Comparison of ENCODE assay signal across 21 mouse cellular contexts in the genomic region with DNA sequence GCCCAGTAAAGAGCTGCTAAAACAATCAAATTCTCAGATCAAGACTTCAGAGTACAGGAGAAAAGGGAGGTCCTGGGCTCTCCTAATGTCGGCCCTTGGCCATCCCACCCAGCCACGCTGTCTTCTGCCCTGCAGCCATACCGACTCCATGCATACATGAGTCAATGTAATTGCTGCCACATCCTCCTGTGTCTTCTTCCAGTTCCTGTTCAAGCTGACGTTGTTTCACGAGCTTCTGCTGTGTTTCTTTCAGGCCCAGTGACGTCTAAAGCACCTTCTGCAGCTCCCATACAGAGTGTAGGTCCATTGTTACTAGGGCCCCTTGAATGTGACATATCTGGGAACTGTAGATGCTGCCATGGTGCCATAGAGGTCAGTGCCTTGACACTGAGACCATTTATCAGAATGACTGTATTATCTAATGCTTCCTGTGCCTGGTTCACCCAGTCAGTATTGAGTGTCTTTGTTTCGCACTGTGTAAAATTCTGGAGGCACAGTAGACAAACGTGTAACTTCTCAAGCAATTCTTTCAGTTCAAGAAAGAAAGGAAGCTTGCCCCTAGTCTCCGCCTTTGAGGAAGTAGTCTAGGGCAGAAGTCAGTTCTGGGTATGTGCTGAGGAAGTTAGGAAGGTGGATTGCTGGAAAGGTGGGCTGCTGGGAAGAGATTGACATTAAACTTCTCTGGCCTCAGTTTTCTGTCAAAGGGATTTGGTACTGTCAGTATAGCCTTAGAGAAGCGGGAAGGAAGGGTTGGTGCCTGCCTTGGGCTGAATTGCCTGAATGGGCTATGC.
DNase-seq lines count a peak whose midpoint lies in the region; ATAC-seq and TF ChIP-seq lines count a peak whose summit lies in the region.
"Had no signal": no experiment of that assay in that cellular context is flagged by ENCODE, and none has a peak within 500 bp of the region (broad histone marks: within the 10 kb centered on the region; RNA-seq: fewer than 3 reads in every experiment).

No protein-coding gene starts in this region.

- TF ChIP-seq EP300 in liver, embryonic 14.5 days (IDR thresholded peaks at IDR 0.05; ENCODE audit: low read depth), result no peak
- no peak for TF ChIP-seq EP300 in liver, postnatal 0 days (IDR thresholded peaks at IDR 0.05; ENCODE audit: low read depth)

- TF ChIP-seq CTCF in liver, embryonic 14.5 days (IDR thresholded peaks at IDR 0.05; ENCODE audit: low read depth), result no peak
- no peak for TF ChIP-seq CTCF in liver, postnatal 0 days (IDR thresholded peaks at IDR 0.05; ENCODE audit: low read depth)

- no peak overlapping the region for H3K4me3 ChIP-seq in forebrain, embryonic 10.5 days
- no peak overlapping the region for H3K4me3 ChIP-seq in forebrain, embryonic 15.5 days
- no peak overlapping the region for H3K4me3 ChIP-seq in liver, embryonic 14.5 days (ENCODE audit: insufficient read depth in 1 of 2, low read depth in 2 of 2, low read length in 2 of 2)
- no peak overlapping the region for H3K4me3 ChIP-seq in liver, embryonic 12.5 days
- no peak overlapping the region for H3K4me3 ChIP-seq in liver, postnatal 0 days (ENCODE audit: low read depth, low read length)
- H3K4me3 ChIP-seq: gastrocnemius, adult 2 months; heart, embryonic 15.5 days; layer of hippocampus, adult 2 months; midbrain, embryonic 15.5 days; stomach, embryonic 15.5 days had no signal

- no peak for ATAC-seq in forebrain, embryonic 15.5 days (replicated peaks)
- 0 out of 2 replicates have a peak, but pooled peaks have one; percentile 21 for ATAC-seq in liver, embryonic 14.5 days (ENCODE audit: insufficient read depth)
- ATAC-seq in liver, embryonic 12.5 days, result no peak
- ATAC-seq in liver, postnatal 0 days, result 0 out of 2 replicates have a peak, but pooled peaks have one; percentile 25
- ATAC-seq: forebrain, postnatal 0 days; hindbrain, postnatal 0 days; intestine, postnatal 0 days; midbrain, embryonic 15.5 days had no signal

- DNase-seq in forebrain, embryonic 10.5 days (ENCODE audit: extremely low spot score, low spot score), result peak; percentile 12
- DNase-seq in liver, embryonic 14.5 days (ENCODE audit: low read depth in 3 of 3, low spot score in 3 of 3), result no peak
- DNase-seq in liver, postnatal 0 days, result no peak
- no peak for DNase-seq in thymus, postnatal 14 days
- DNase-seq in cerebellum, adult 11-12 months, result no peak
- DNase-seq: cerebellum, adult 9-10 months; embryo, embryonic 11 days; forebrain, postnatal 0 days; gastrocnemius, adult 2 months; heart, adult 18-20 months; kidney, postnatal 10 days had no signal

- H3K4me1 ChIP-seq in forebrain, embryonic 10.5 days, result no peaks in the 10 kb centered on the region
- H3K4me1 ChIP-seq in forebrain, embryonic 15.5 days, result no peaks in the 10 kb centered on the region
- peaks cover 0 to 3% of the 10 kb centered on the region in 2 experiments; a peak in 1 of 4 replicates for H3K4me1 ChIP-seq in liver, embryonic 14.5 days (replicated peaks; ENCODE audit: control insufficient read depth in 2 of 2, insufficient read depth in 2 of 2, low read length in 1 of 2)
- peaks cover 11% of the 10 kb centered on the region; the same call in 1 of the 2 replicates for H3K4me1 ChIP-seq in liver, embryonic 12.5 days
- peaks cover 2% of the 10 kb centered on the region; the same call in 1 of the 2 replicates for H3K4me1 ChIP-seq in liver, postnatal 0 days (ENCODE audit: insufficient read depth)
- H3K4me1 ChIP-seq: heart, embryonic 15.5 days; midbrain, embryonic 15.5 days; stomach, embryonic 15.5 days had no signal

- H3K27ac ChIP-seq in forebrain, embryonic 10.5 days, result no peak overlapping the region
- no peak overlapping the region for H3K27ac ChIP-seq in forebrain, embryonic 15.5 days (replicated peaks)
- no peak overlapping the region for H3K27ac ChIP-seq in liver, embryonic 14.5 days
- H3K27ac ChIP-seq in liver, embryonic 12.5 days, result no peak overlapping the region
- H3K27ac ChIP-seq in liver, postnatal 0 days (ENCODE audit: low read depth), result no peak overlapping the region
- H3K27ac ChIP-seq: gastrocnemius, adult 2 months; heart, embryonic 15.5 days; hindbrain, postnatal 0 days; layer of hippocampus, adult 2 months; macrophage; midbrain, embryonic 15.5 days; stomach, embryonic 15.5 days had no signal

- WGBS in forebrain, embryonic 10.5 days, result 87% methylated on average over 10 of the region's 10 CpGs
- 85% methylated on average over 10 of the region's 10 CpGs for WGBS in forebrain, embryonic 15.5 days
- 30% methylated on average over 10 of the region's 10 CpGs for WGBS in liver, embryonic 14.5 days (ENCODE audit: insufficient replicate concordance)
- whole genome bisulfite sequencing in liver, embryonic 12.5 days (ENCODE audit: insufficient replicate concordance), result 41% methylated on average over 10 of the region's 10 CpGs
- 45% methylated on average over 10 of the region's 10 CpGs for WGBS in liver, postnatal 0 days (ENCODE audit: insufficient replicate concordance)

- no peak overlapping the region for H3K4me2 ChIP-seq in forebrain, embryonic 15.5 days (replicated peaks)
- H3K4me2 ChIP-seq in liver, embryonic 14.5 days (ENCODE audit: low read depth), result no peak overlapping the region
- no peak overlapping the region for H3K4me2 ChIP-seq in liver, embryonic 12.5 days
- H3K4me2 ChIP-seq in liver, postnatal 0 days (ENCODE audit: low read depth, low read length), result no peak overlapping the region
- H3K4me2 ChIP-seq: heart, embryonic 15.5 days; midbrain, embryonic 15.5 days; stomach, embryonic 15.5 days had no signal

- H3K9ac ChIP-seq in forebrain, embryonic 15.5 days (replicated peaks), result no peak overlapping the region
- H3K9ac ChIP-seq in liver, embryonic 14.5 days (replicated peaks), result no peak overlapping the region
- no peak overlapping the region for H3K9ac ChIP-seq in liver, embryonic 12.5 days
- H3K9ac ChIP-seq in liver, postnatal 0 days (replicated peaks), result no peak overlapping the region
- H3K9ac ChIP-seq: forebrain, postnatal 0 days; heart, embryonic 15.5 days; midbrain, embryonic 15.5 days; stomach, embryonic 15.5 days had no signal

- H3K27me3 ChIP-seq in forebrain, embryonic 10.5 days (ENCODE audit: poor library complexity, severe bottlenecking), result no peaks in the 10 kb centered on the region
- no peaks in the 10 kb centered on the region for H3K27me3 ChIP-seq in forebrain, embryonic 15.5 days
- no peaks in the 10 kb centered on the region for H3K27me3 ChIP-seq in liver, embryonic 14.5 days (ENCODE audit: control insufficient read depth, insufficient read depth, low read length)
- H3K27me3 ChIP-seq in liver, embryonic 12.5 days (replicated peaks), result no peaks in the 10 kb centered on the region
- no peaks in the 10 kb centered on the region for H3K27me3 ChIP-seq in liver, postnatal 0 days (ENCODE audit: insufficient read depth, low read length)
- H3K27me3 ChIP-seq: CH12.LX; heart, embryonic 15.5 days; midbrain, embryonic 15.5 days; stomach, embryonic 15.5 days had no signal

- no peaks in the 10 kb centered on the region for H3K9me3 ChIP-seq in forebrain, embryonic 10.5 days
- H3K9me3 ChIP-seq in forebrain, embryonic 15.5 days, result no peaks in the 10 kb centered on the region
- no peaks in the 10 kb centered on the region for H3K9me3 ChIP-seq in liver, embryonic 14.5 days (ENCODE audit: control insufficient read depth, low read length)
- H3K9me3 ChIP-seq in liver, embryonic 12.5 days (replicated peaks), result no peaks in the 10 kb centered on the region
- no peaks in the 10 kb centered on the region for H3K9me3 ChIP-seq in liver, postnatal 0 days (ENCODE audit: low read length)
- H3K9me3 ChIP-seq: heart, embryonic 15.5 days; midbrain, embryonic 15.5 days; stomach, embryonic 15.5 days had no signal

- peaks cover 24% of the 10 kb centered on the region for H3K36me3 ChIP-seq in forebrain, embryonic 10.5 days (replicated peaks)
- peaks cover 5% of the 10 kb centered on the region; the same call in 1 of the 2 replicates for H3K36me3 ChIP-seq in forebrain, embryonic 15.5 days
- 0 out of 2 replicates have a peak, but pooled peaks cover 3% of the 10 kb centered on the region for H3K36me3 ChIP-seq in liver, embryonic 14.5 days (replicated peaks; ENCODE audit: control insufficient read depth, insufficient read depth, low read depth)
- peaks cover 24% of the 10 kb centered on the region for H3K36me3 ChIP-seq in liver, embryonic 12.5 days
- H3K36me3 ChIP-seq in liver, postnatal 0 days (replicated peaks; ENCODE audit: insufficient read depth, low read length), result no peaks in the 10 kb centered on the region
- H3K36me3 ChIP-seq: heart, embryonic 15.5 days had no signal

Comparison
In these comparisons a context has a peak if more than half of its experiments do, and no peak if none do; other contexts are left out.
1. ATAC-seq: peak in liver, embryonic 14.5 days (single experiment) and liver, postnatal 0 days (single experiment); none in forebrain, embryonic 15.5 days (single experiment) and liver, embryonic 12.5 days (single experiment).